Mouse (Mus musculus): ENCODE results near the gene Cpsf3.

- TF ChIP-seq POLR2A (IDR thresholded peaks at IDR 0.05; ENCODE audit: control insufficient read depth in 1 of 2, insufficient read depth in 1 of 2, low read depth in 1 of 2, low read length in 2 of 2, poor library complexity in 1 of 2) (no peak), CHD1 (IDR thresholded peaks at IDR 0.05; ENCODE audit: low read depth, low read length) (no peak), ZNF384 (IDR thresholded peaks at IDR 0.05; ENCODE audit: low read depth, low read length) (no peak), CTCF (IDR thresholded peaks at IDR 0.05 in 2 of 3, conservative IDR thresholded peaks at IDR 0.05 in 1 of 3; ENCODE audit: control insufficient read depth in 1 of 3, insufficient read depth in 1 of 3, low read depth in 2 of 3, low read length in 3 of 3, poor library complexity in 1 of 3, severe bottlenecking in 1 of 3) (no peak), MYB (IDR thresholded peaks at IDR 0.05; ENCODE audit: low read depth, low read length) (no peak), MAZ (IDR thresholded peaks at IDR 0.05; ENCODE audit: low read depth, low read length) (no peak), TCF12 (IDR thresholded peaks at IDR 0.05; ENCODE audit: low read depth, low read length) (no peak), ZC3H11A (IDR thresholded peaks at IDR 0.05; ENCODE audit: low read depth, low read length) (no peak), NELFE (IDR thresholded peaks at IDR 0.05; ENCODE audit: low read depth, low read length) (no peak)
Measured at GRCm38 (mm10) chr12:21325266-21325665, 40.1 kb downstream of the Cpsf3 start.

Measured in MEL (cell line).